Mouse (Mus musculus) olfactory bulb, adult 2 months (tissue): ENCODE measurements around the gene Slc44a4.

Experiments used
- CTCF ChIP-seq: fragments of 200-500 bp; IDR thresholded peaks from 2 replicates; pipeline ENCODE4 v1.5.1; 2012; ENCODE audit warnings: low read depth, mild to moderate bottlenecking, low read length, moderate library complexity; ENCODE audit not compliant: insufficient read depth
- POLR2A ChIP-seq: fragments of 200-500 bp; IDR thresholded peaks from 2 replicates; pipeline ENCODE4 v1.6.1; 2012; ENCODE audit warnings: mild to moderate bottlenecking, low read depth, low read length, moderate library complexity; ENCODE audit not compliant: insufficient read depth

DNA sequence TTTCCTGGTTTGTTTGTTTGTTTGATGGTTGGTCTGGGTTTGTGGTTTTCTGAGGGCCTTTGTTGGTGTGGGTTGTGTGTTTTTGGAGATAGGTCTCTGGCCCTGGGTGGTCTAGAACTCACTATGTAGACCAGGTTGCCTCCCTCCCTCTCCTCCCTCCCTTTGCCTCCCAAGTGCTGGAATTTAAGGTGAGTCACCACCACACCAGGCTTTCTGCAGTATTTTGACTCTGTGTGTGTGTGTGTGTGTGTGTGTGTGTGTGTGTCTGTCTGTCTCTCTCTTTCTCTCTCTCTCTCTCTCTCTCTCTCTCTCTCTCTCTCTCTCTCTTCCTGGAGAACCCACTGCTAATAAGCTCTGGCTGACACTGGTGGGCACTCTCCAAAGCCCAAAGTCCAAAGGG is 33.1 kb upstream of the Slc44a4 start:
- TF ChIP-seq CTCF: no peak
- TF ChIP-seq POLR2A: no peak
